Mouse (Mus musculus) stomach, adult 2 months (tissue): ENCODE data around the gene H3f3b. TPM values are rescaled to one million over a fixed set of nuclear protein-coding genes. Genes with fewer than 3 reads are reported as not detected.

ENCODE experiments used
- polyA plus RNA-seq: library from polyadenylated mRNA; depleted of rRNA; stranded (reverse); fragments of >200 nt; gene quantifications from 2 replicates; pipeline ENCODE4 v1.2.3, GENCODE M21; 2012; rRNA removed

Gene H3f3b
- 64.3 and 74.4 TPM in 2 replicates for polyA plus RNA-seq

GRCm38 (mm10) chr11:116027756-116028155, at the start of gene H3f3b:
H3f3b (minus strand) TSS chr11:116027962.

GRCm38 (mm10) chr11:116030088-116030897, 2.5 kb upstream of the H3f3b start, which contains the start of gene Unk:
Unk (plus strand) TSS chr11:116030322.

GRCm38 (mm10) chr11:116012262-116012947, 15.4 kb downstream of the H3f3b start, which contains the start of gene Galk1:
Galk1 (minus strand) TSS chr11:116012719.

GRCm38 (mm10) chr11:115974309-115975082, 53.3 kb downstream of the H3f3b start, which contains the start of gene Itgb4:
Itgb4 (plus strand) TSS chr11:115974709.

Other genes with a start within 250 kb of the H3f3b start
- gene Caskin2, start 214.3 kb downstream of the H3f3b start, polyA plus RNA-seq = 26.5 and 26.7 TPM in 2 replicates
- 29.9 and 48.0 TPM in 2 replicates for gene Tsen54, start 213.2 kb downstream of the H3f3b start, polyA plus RNA-seq
- 187 and 224 TPM in 2 replicates for gene Llgl2, start 203.9 kb downstream of the H3f3b start, polyA plus RNA-seq
- 25.2 and 34.4 TPM in 2 replicates for gene Myo15b, start 169.6 kb downstream of the H3f3b start, polyA plus RNA-seq
- gene Smim5, start 128.0 kb downstream of the H3f3b start, polyA plus RNA-seq = 2.9 and 4.1 TPM in 2 replicates
- gene Smim6, start 115.9 kb downstream of the H3f3b start, polyA plus RNA-seq = 24.8 and 28.5 TPM in 2 replicates
- 13.2 and 13.4 TPM in 2 replicates for gene Sap30bp, start 94.7 kb downstream of the H3f3b start, polyA plus RNA-seq
- gene Recql5, start 94.5 kb downstream of the H3f3b start, polyA plus RNA-seq = 9.7 and 12.0 TPM in 2 replicates
- 37.3 and 46.8 TPM in 2 replicates for gene Itgb4, start 53.3 kb downstream of the H3f3b start, polyA plus RNA-seq
- gene Galk1, start 15.2 kb downstream of the H3f3b start, polyA plus RNA-seq = 47.5 and 60.9 TPM in 2 replicates
- gene Unk, start 2.4 kb upstream of the H3f3b start, polyA plus RNA-seq = 11.0 and 11.8 TPM in 2 replicates
- 8.1 and 8.3 TPM in 2 replicates for gene Unc13d, start 50.0 kb upstream of the H3f3b start, polyA plus RNA-seq
- 168 and 184 TPM in 2 replicates for gene Wbp2, start 59.0 kb upstream of the H3f3b start, polyA plus RNA-seq
- 47.2 and 62.0 TPM in 2 replicates for gene Trim47, start 99.2 kb upstream of the H3f3b start, polyA plus RNA-seq
- gene Trim65, start 103.2 kb upstream of the H3f3b start, polyA plus RNA-seq = 6.7 and 7.1 TPM in 2 replicates
- gene Mrpl38, start 110.9 kb upstream of the H3f3b start, polyA plus RNA-seq = 49.6 and 56.5 TPM in 2 replicates
- gene Fbf1, start 140.2 kb upstream of the H3f3b start, polyA plus RNA-seq = 7.2 and 9.5 TPM in 2 replicates
- 10.8 and 11.8 TPM in 2 replicates for gene Ten1, start 170.9 kb upstream of the H3f3b start, polyA plus RNA-seq
- 42.7 and 56.9 TPM in 2 replicates for gene Acox1, start 171.1 kb upstream of the H3f3b start, polyA plus RNA-seq
- gene Evpl, start 210.1 kb upstream of the H3f3b start, polyA plus RNA-seq = 18.9 and 19.2 TPM in 2 replicates
- 18.6 and 18.9 TPM in 2 replicates for gene Srp68, start 246.3 kb upstream of the H3f3b start, polyA plus RNA-seq